Mouse (Mus musculus): ENCODE measurements around the gene Zc3hav1l.

DNA sequence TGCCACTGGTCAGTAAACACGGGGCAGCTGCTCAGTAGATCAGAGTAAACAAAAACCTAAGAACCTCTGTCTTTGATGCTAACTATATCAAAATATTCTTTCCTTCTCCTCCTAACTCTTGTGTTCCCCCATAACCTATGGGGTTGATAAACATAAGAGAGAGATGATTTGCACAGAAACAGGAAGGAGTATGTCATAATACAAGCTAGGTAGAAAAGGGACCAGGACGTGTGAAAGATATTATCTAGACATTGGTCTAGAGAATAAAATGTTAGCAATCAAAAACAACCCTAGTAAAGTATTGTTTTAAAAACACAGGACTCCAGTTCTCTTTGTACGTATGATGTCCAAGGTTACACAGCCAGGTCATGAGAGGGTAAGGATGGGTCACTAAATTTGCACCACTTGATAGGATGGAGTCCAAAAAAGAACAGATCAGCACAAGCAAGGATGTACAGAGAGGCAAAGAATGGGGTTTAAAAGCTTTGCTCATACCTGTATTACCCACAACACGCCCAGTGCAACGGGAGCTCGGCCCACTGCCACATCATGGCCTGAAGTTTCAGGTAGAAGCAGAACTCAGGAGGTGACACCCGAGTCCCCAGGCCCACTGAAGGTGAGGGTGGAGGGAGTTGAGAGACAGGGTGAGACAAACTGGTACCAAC, 45.1 kb upstream of the Zc3hav1l start:
- no peak for TF ChIP-seq CTCF (IDR thresholded peaks at IDR 0.05; ENCODE audit: low read depth, low read length)
- TF ChIP-seq POLR2AphosphoS5 (IDR thresholded peaks at IDR 0.05; ENCODE audit: insufficient replicate concordance, low read depth, low read length), result no peak
